Mouse (Mus musculus) ovary, adult 10 weeks (tissue): ENCODE results near the gene Popdc3. TPM values are rescaled to one million over a fixed set of nuclear protein-coding genes. Genes with fewer than 3 reads are reported as not detected.

ENCODE experiments used
- polyA plus RNA-seq: library from polyadenylated mRNA; stranded (reverse); fragments of 350-450 nt; fragmentation: Illumina TruSeq; extraction: RNeasy Lipid Tissue Mini Kit (QIAGEN cat#74804); gene quantifications from one replicate; pipeline ENCODE4 v1.2.3, GENCODE M21; 2014

The Popdc3 gene
- polyA plus RNA-seq, result 0.48 TPM

GRCm38 (mm10) chr10:45177798-45178197, at the start of gene Popdc3:
Popdc3 (plus strand) TSS chr10:45178098.

DNA sequence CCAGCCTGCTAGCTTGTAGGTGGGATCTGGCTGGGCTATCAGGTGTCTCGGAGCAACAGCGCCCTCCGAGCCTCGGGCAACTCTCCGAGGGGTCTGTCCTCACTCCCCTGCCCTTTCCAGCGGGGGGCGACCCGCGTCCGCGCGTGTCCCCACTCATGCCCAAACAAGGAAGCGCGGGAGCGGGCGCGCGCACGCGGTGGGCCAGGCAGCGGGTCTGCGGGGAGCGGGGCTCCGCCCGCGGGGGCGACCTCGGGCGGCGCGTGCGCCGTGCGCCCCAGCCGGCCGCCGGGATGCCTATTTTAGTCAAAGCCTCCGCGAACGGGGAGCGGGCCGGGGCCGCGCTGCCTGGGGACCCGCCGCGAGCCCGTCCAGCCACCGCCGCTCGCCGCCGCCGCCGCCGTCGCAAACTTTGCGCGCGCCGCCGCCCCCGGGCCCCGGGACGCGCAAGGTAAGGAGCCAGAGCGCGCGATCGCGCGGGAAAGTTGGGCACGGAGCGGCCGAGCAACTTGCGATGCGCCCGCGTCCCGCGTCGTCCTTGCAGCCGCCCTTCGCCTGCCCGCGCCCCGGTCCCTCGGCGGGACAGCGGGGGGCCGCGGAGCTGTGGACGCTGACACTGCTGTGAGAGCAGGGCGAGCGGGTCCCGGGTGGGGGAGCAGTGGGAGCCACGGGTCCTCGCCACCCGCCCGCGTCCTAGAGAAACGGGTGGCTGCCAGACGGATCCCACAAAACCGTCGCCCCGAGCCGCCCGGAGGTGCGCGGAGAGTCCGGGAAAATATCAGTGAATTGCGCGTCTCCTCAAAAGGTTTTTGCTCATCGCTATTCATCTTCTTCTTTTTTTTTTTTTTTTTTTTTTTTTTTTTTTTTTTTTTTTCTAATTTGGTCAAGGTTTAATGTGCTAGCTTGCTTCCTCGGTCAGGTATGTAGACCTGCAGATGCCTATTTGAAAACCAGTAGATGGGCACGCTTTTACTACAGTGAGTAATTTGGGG, 157.8 kb downstream of the Popdc3 start, which contains the start of gene Bves:
TSS of gene Bves (plus strand) at position 339 of the 989 bp plus-strand sequence.

Other genes with a start within 250 kb of the Popdc3 start
- gene Prep, start 110.9 kb upstream of the Popdc3 start, polyA plus RNA-seq, result 14.4 TPM
- 18.1 TPM for gene Bves, start 157.7 kb downstream of the Popdc3 start, polyA plus RNA-seq